Mouse (Mus musculus) liver, postnatal 0 days (tissue): ENCODE measurements around the gene Cxcl12. TPM values are rescaled to one million over a fixed set of nuclear protein-coding genes. Genes with fewer than 3 reads are reported as not detected.

Experiments
- ATAC-seq: fragments of 200-750 bp; cut with Nextera tagmentation; 2 replicates; pipeline ENCODE4 v1.8.0; 2017; ENCODE audit warnings: mild to moderate bottlenecking, moderate library complexity
- DNase-seq: peaks from one replicate; pipeline ENCODE4 v3.0.0-alpha.2; 2016
- H3K27ac ChIP-seq: fragments of 300-500 bp; sonication (generic); 2 replicates; pipeline ENCODE4 v1.5.1; 2014; ENCODE audit warnings: antibody characterized with exemption, moderate library complexity, mild to moderate bottlenecking, low read depth
- H3K27me3 ChIP-seq: fragments of 300-500 bp; sonication (generic); 2 replicates; pipeline ENCODE4 v1.6.1; 2014; ENCODE audit warnings: low read length, control low read depth, mixed read lengths; ENCODE audit not compliant: insufficient read depth
- H3K36me3 ChIP-seq: fragments of 300-500 bp; sonication (generic); replicated peaks from 2 replicates; pipeline ENCODE4 v1.6.1; 2014; ENCODE audit warnings: mild to moderate bottlenecking, control low read depth, low read length, moderate library complexity, mixed read lengths; ENCODE audit not compliant: insufficient read depth
- H3K4me1 ChIP-seq: fragments of 300-500 bp; sonication (generic); 2 replicates; pipeline ENCODE4 v1.6.1; 2014; ENCODE audit warnings: antibody characterized with exemption, mild to moderate bottlenecking, control low read depth; ENCODE audit not compliant: insufficient read depth
- H3K4me2 ChIP-seq: fragments of 300-500 bp; sonication (generic); 2 replicates; pipeline ENCODE4 v1.6.1; 2014; ENCODE audit warnings: low read depth, mild to moderate bottlenecking, low read length, moderate library complexity, mixed read lengths
- H3K4me3 ChIP-seq: fragments of 300-500 bp; sonication (generic); 2 replicates; pipeline ENCODE4 v1.5.1; 2014; ENCODE audit warnings: low read depth, low read length
- H3K9ac ChIP-seq: fragments of 300-500 bp; sonication (generic); replicated peaks from 2 replicates; pipeline ENCODE4 v1.6.1; 2014; ENCODE audit warnings: mild to moderate bottlenecking, moderate library complexity
- H3K9me3 ChIP-seq: fragments of 300-500 bp; sonication (generic); 2 replicates; pipeline ENCODE4 v1.6.1; 2016; ENCODE audit warnings: mild to moderate bottlenecking, control low read depth, low read length, mixed read lengths
- CTCF ChIP-seq: sonication (generic); IDR thresholded peaks from 2 replicates; pipeline ENCODE4 v1.5.1; 2016; ENCODE audit warnings: antibody characterized with exemption, low read depth
- EP300 ChIP-seq: IDR thresholded peaks from 2 replicates; pipeline ENCODE4 v1.6.1; 2016; ENCODE audit warnings: antibody characterized with exemption, low read depth, mild to moderate bottlenecking
- WGBS: fragments of 180-500 bp; shearing (Covaris S2); extraction: QIAGEN DNeasy Blood & Tissue Kit; methylation state at CpG from one replicate; pipeline ENCODE4 v1.1.7; 2014; ENCODE audit not compliant: insufficient replicate concordance; 5-methylcytosine and 5-hydroxymethylcytosine counted together
- polyA plus RNA-seq: library from polyadenylated mRNA; unstranded; fragments of >200 nt; fragmentation: Nextera tagmentation; extraction: Ambion mirVana; gene quantifications from 2 replicates; pipeline ENCODE4 v1.2.1, GENCODE M21; 2015

The Cxcl12 gene
- polyA plus RNA-seq, 1 experiment from 2014 or later: 124 TPM

GRCm38 (mm10) chr6:117169910-117170747, 1.8 kb downstream of the Cxcl12 start:
- 25% methylated on average over 10 of the region's 10 CpGs for WGBS
- TF ChIP-seq CTCF (no peak), EP300 (peak; percentile 35; the same call in 1 of the 2 replicates)
- Histone ChIP-seq H3K4me3 (peak overlapping the region; percentile 60), H3K4me2 (peak overlapping the region; percentile 69), H3K9ac (peak overlapping the region; percentile 73), H3K36me3 (0 out of 2 replicates have a peak, but pooled peaks cover 5% of the 10 kb centered on the region), H3K4me1 (peaks cover 12% of the 10 kb centered on the region), H3K9me3 (no peaks in the 10 kb centered on the region), H3K27me3 (peaks cover 23% of the 10 kb centered on the region), H3K27ac (peak overlapping the region; percentile 78)
- ATAC-seq (peak; percentile 87), DNase-seq (peak; percentile 67)

- Histone ChIP-seq H3K4me3 (no peak overlapping the region), H3K27ac (0 out of 2 replicates have a peak overlapping the region, but pooled peaks have one; percentile 58), H3K9me3 (no peaks in the 10 kb centered on the region), H3K4me1 (peaks cover 8% of the 10 kb centered on the region), H3K36me3 (peaks cover 13% of the 10 kb centered on the region), H3K9ac (no peak overlapping the region), H3K27me3 (peaks cover 15% of the 10 kb centered on the region), H3K4me2 (peak overlapping the region; percentile 61; the same call in 1 of the 2 replicates)
- 47% methylated on average over 6 of the region's 6 CpGs for WGBS
- DNase-seq: no peak
- TF ChIP-seq CTCF (no peak), EP300 (no peak)
- peak; percentile 57 for ATAC-seq
Observed at GRCm38 (mm10) chr6:117172358-117172757, 4.0 kb downstream of the Cxcl12 start.

DNA sequence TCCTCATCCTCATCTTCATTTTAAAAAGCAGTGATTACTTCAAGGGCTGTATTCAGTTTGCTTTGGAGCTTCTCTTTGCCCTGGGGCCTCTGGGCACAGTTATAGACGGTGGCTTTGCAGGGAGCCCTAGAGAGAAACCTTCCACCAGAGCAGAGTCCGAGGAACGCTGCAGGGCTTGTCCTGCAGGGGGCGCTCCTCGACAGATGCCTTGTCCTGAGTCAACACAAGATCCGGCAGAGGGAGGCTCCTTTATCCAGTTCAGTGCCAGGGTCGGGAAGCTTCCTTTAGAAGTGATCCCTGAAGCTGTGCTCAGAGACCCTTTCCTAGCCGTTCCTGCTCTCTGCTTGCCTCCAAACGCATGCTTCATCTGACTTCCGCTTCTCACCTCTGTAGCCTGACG, 5.5 kb downstream of the Cxcl12 start:
- TF ChIP-seq CTCF (peak; percentile 79), EP300 (no peak)
- Histone ChIP-seq H3K36me3 (peaks cover 15% of the 10 kb centered on the region), H3K4me2 (no peak overlapping the region), H3K4me1 (peaks cover 7% of the 10 kb centered on the region; the same call in 1 of the 2 replicates), H3K9ac (no peak overlapping the region), H3K9me3 (no peaks in the 10 kb centered on the region), H3K4me3 (no peak overlapping the region), H3K27me3 (peaks cover under 1% of the 10 kb centered on the region), H3K27ac (no peak overlapping the region)
- WGBS: 16% methylated on average over 11 of the region's 11 CpGs
- DNase-seq: peak; percentile 81
- ATAC-seq: no peak

DNA sequence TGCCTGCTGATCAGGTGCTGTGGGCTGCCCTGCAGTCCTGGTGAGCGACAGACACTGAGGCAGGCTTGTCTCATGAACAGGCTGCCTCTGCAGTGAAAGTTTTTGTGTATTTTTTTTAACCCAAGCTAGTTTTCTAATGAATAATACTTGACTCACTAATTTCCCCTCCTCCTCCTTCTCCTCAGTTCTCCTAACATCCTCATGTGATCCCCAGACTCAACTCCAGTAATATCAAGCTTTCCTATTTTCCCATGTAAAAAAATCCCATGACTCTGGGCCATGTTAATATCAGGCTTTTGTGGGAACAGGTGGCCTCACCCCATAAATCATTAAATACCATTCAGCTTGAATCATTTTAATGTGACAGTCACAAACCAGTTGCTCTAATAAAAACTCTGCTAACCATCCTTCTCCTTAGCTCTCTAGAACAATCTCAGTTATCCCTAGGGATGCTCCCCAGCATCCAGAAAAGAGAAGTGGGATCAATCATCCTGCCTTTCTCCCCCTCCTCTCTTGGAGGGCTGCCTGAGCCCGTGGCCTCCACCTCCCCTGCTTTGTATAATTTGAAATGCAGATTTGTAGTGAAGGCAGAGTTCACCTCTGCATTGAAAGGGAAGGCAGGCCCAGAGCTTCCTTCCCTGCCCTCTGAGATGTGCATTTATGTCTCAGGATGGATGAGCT, 6.9 kb downstream of the Cxcl12 start:
- WGBS: 48% methylated on average over 2 of the region's 2 CpGs
- H3K36me3 ChIP-seq: peaks cover 16% of the 10 kb centered on the region
- H3K27me3 ChIP-seq: no peaks in the 10 kb centered on the region
- DNase-seq (no peak), ATAC-seq (no peak)
- H3K9me3 ChIP-seq: no peaks in the 10 kb centered on the region
- no peak overlapping the region for H3K4me2 ChIP-seq
- no peak overlapping the region for H3K27ac ChIP-seq
- H3K9ac ChIP-seq: no peak overlapping the region
- TF ChIP-seq CTCF (no peak), EP300 (no peak)
- H3K4me3 ChIP-seq: no peak overlapping the region
- H3K4me1 ChIP-seq: peaks cover 7% of the 10 kb centered on the region; the same call in 1 of the 2 replicates

GRCm38 (mm10) chr6:117176406-117176805, 8.1 kb downstream of the Cxcl12 start:
- Histone ChIP-seq H3K4me1 (peaks cover 7% of the 10 kb centered on the region; the same call in 1 of the 2 replicates), H3K36me3 (peaks cover 16% of the 10 kb centered on the region), H3K4me2 (no peak overlapping the region), H3K9ac (no peak overlapping the region), H3K4me3 (no peak overlapping the region), H3K27me3 (no peaks in the 10 kb centered on the region), H3K27ac (no peak overlapping the region), H3K9me3 (no peaks in the 10 kb centered on the region)
- DNase-seq: no peak
- TF ChIP-seq CTCF (peak; percentile 42), EP300 (no peak)
- no peak for ATAC-seq
- WGBS: 36% methylated on average over 5 of the region's 5 CpGs

GRCm38 (mm10) chr6:117180303-117180702, 12.0 kb downstream of the Cxcl12 start:
- Histone ChIP-seq H3K4me2 (no peak overlapping the region), H3K9me3 (no peaks in the 10 kb centered on the region), H3K4me3 (no peak overlapping the region), H3K9ac (no peak overlapping the region), H3K27ac (no peak overlapping the region), H3K4me1 (no peaks in the 10 kb centered on the region), H3K27me3 (no peaks in the 10 kb centered on the region), H3K36me3 (peaks cover 9% of the 10 kb centered on the region)
- DNase-seq (no peak), ATAC-seq (peak; percentile 27; the same call in 1 of the 2 replicates)
- 44% methylated on average over 6 of the region's 6 CpGs for WGBS
- TF ChIP-seq EP300: no peak
- no peak for TF ChIP-seq CTCF
